Mouse (Mus musculus): ENCODE data around the gene Keg1. TPM values are rescaled to one million over a fixed set of nuclear protein-coding genes. Genes with fewer than 3 reads are reported as not detected.

The Keg1 gene
- polyA plus RNA-seq, 1 experiment from 2014 or later, result not detected

DNA sequence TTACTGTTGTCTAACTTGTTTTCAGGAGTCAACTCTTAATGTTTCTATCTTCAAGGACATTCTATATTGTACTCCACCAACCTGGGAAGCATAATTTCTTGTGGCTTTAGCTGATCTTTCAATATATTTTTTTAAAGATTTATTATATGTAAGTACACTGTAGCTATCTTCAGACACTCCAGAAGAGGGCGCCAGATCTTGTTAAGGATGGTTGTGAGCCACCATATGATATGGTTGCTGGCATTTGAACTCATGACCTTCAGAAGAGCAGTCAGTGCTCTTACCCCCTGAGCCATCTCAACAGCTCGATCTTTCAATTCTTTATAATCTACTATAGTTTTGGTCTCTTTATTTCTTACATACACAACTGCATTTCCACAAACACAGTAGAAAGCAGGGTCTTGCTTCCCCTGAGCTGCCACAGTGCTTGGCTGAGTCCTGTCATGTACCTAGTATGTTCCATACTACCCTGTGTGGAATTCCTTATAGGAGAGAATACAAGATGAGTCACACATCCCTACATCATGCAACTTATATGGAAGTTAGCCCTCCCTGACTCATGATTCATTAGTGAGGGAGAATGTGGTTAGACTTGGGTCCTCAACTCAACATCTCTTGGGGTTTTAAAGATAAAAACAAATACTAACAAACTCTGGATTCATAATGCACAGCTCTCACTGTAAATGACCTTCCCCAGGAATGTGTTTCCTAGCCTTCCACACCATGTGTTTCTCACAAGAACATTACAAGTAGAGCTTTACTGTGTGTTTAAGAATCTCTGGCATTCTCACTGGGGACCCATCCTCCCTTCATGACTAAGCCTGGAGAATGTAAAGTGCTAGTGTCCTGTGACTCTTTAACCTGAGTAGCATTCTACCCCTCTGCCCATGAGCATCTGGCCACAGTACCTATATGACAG lies 66.9 kb downstream of the Keg1 start:
- peaks cover 50% of the 10 kb centered on the region for H3K36me3 ChIP-seq (ENCODE audit: control insufficient read depth, insufficient read depth, low read length)
- no peaks in the 10 kb centered on the region for H3K27me3 ChIP-seq (ENCODE audit: control insufficient read depth, insufficient read depth, low read length)
- no peak for ATAC-seq (ENCODE audit: insufficient number of reproducible peaks, insufficient read depth, low FRiP score, low read depth)
- H3K9me3 ChIP-seq (ENCODE audit: control insufficient read depth, low read length), result no peaks in the 10 kb centered on the region
- H3K9ac ChIP-seq (ENCODE audit: low read length), result no peak overlapping the region
- no peaks in the 10 kb centered on the region for H3K4me1 ChIP-seq (ENCODE audit: control insufficient read depth in 2 of 2, insufficient read depth in 2 of 2, low read length in 2 of 2)
- H3K27ac ChIP-seq (replicated peaks in 1 of 2; ENCODE audit: control insufficient read depth in 1 of 2, insufficient read depth in 1 of 2, low read depth in 2 of 2, low read length in 2 of 2), result no peak overlapping the region
- no peak overlapping the region for H3K4me3 ChIP-seq (ENCODE audit: control insufficient read depth in 1 of 2, insufficient read depth in 1 of 2, low read depth in 1 of 2, low read length in 2 of 2)
- 57% methylated on average over 2 of the region's 2 CpGs for WGBS
- H3K4me2 ChIP-seq (ENCODE audit: low read length), result no peak overlapping the region

DNA sequence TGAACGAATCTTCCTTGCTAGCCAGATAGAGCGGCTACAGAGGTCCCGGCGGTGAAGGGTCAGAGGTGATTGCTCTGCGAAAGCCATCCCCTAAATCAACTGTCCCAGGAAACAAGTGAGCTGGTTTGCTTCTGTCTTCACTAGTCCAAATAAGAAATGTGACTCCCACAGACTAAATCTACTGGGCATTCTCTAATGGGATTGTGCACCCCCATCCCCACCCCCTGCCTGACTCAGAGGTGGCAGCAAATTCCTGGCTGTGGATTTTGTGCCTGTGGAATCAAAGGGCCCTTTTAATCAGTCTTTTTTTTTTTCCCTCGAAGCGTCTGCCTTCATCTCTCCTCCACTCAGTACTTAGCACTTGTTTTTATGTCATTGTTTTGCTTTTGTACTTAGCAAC lies 69.7 kb downstream of the Keg1 start, which contains the start of gene Cntf:
Gene Cntf, minus strand, starts transcription at position 325 of the 400 bp plus-strand sequence.
- ATAC-seq (ENCODE audit: insufficient number of reproducible peaks, insufficient read depth, low FRiP score, low read depth), result no peak
- 70% methylated on average over 7 of the region's 7 CpGs for WGBS
- Histone ChIP-seq H3K27ac (replicated peaks in 1 of 2; ENCODE audit: control insufficient read depth in 1 of 2, insufficient read depth in 1 of 2, low read depth in 2 of 2, low read length in 2 of 2) (no peak within 1 kb of the TSS), H3K36me3 (ENCODE audit: control insufficient read depth, insufficient read depth, low read length) (peaks cover 78% of the 10 kb centered on the region), H3K9ac (ENCODE audit: low read length) (no peak within 1 kb of the TSS), H3K4me2 (ENCODE audit: low read length) (no peak within 1 kb of the TSS), H3K27me3 (ENCODE audit: control insufficient read depth, insufficient read depth, low read length) (no peaks in the 10 kb centered on the region), H3K9me3 (ENCODE audit: control insufficient read depth, low read length) (no peaks in the 10 kb centered on the region), H3K4me1 (ENCODE audit: control insufficient read depth in 2 of 2, insufficient read depth in 2 of 2, low read length in 2 of 2) (no peaks in the 10 kb centered on the region), H3K4me3 (ENCODE audit: control insufficient read depth in 1 of 2, insufficient read depth in 1 of 2, low read depth in 1 of 2, low read length in 2 of 2) (no peak within 1 kb of the TSS)

Other genes starting within 250 kb of the Keg1 start
- 0.95 and 1.2 TPM in 2 replicates for gene Mpeg1, start 235.0 kb upstream of the Keg1 start, polyA plus RNA-seq (2014; fragmentation: Nextera tagmentation; extraction: Ambion mirVana)
- gene Dtx4, start 194.3 kb upstream of the Keg1 start, polyA plus RNA-seq (2014; fragmentation: Nextera tagmentation; extraction: Ambion mirVana), result 1.8 and 2.0 TPM in 2 replicates
- gene Fam111a, start 150.0 kb upstream of the Keg1 start, polyA plus RNA-seq (2014; fragmentation: Nextera tagmentation; extraction: Ambion mirVana), result 16.2 and 19.4 TPM in 2 replicates
- gene Gm4952, start 95.8 kb upstream of the Keg1 start, polyA plus RNA-seq (2014; fragmentation: Nextera tagmentation; extraction: Ambion mirVana), result not detected in 2 replicates
- not detected in 2 replicates for gene Glyat, start 62.5 kb upstream of the Keg1 start, polyA plus RNA-seq (2014; fragmentation: Nextera tagmentation; extraction: Ambion mirVana)
- not detected in 2 replicates for gene Olfr1442, start 25.3 kb upstream of the Keg1 start, polyA plus RNA-seq (2014; fragmentation: Nextera tagmentation; extraction: Ambion mirVana)
- gene Olfr1443, start 17.7 kb upstream of the Keg1 start, polyA plus RNA-seq (2014; fragmentation: Nextera tagmentation; extraction: Ambion mirVana), result not detected in 2 replicates
- gene Cntf, start 69.8 kb downstream of the Keg1 start, polyA plus RNA-seq (2014; fragmentation: Nextera tagmentation; extraction: Ambion mirVana), result 0.41 TPM in 1 of 2 replicates, not detected in the other
- gene Zfp91, start 100.3 kb downstream of the Keg1 start, polyA plus RNA-seq (2014; fragmentation: Nextera tagmentation; extraction: Ambion mirVana), result 9.8 and 10.3 TPM in 2 replicates
- gene Lpxn, start 100.4 kb downstream of the Keg1 start, polyA plus RNA-seq (2014; fragmentation: Nextera tagmentation; extraction: Ambion mirVana), result 0.92 and 2.9 TPM in 2 replicates
- not detected in 2 replicates for gene Gm5244, start 150.9 kb downstream of the Keg1 start, polyA plus RNA-seq (2014; fragmentation: Nextera tagmentation; extraction: Ambion mirVana)
- gene Olfr1444, start 161.5 kb downstream of the Keg1 start, polyA plus RNA-seq (2014; fragmentation: Nextera tagmentation; extraction: Ambion mirVana), result not detected in 2 replicates
- gene Olfr1445, start 188.1 kb downstream of the Keg1 start, polyA plus RNA-seq (2014; fragmentation: Nextera tagmentation; extraction: Ambion mirVana), result not detected in 2 replicates
- not detected in 2 replicates for gene Olfr1446, start 197.7 kb downstream of the Keg1 start, polyA plus RNA-seq (2014; fragmentation: Nextera tagmentation; extraction: Ambion mirVana)
- not detected in 2 replicates for gene Olfr1447, start 208.0 kb downstream of the Keg1 start, polyA plus RNA-seq (2014; fragmentation: Nextera tagmentation; extraction: Ambion mirVana)
- gene Olfr1448, start 228.6 kb downstream of the Keg1 start, polyA plus RNA-seq (2014; fragmentation: Nextera tagmentation; extraction: Ambion mirVana), result not detected in 2 replicates
- not detected in 2 replicates for gene Olfr1449, start 235.1 kb downstream of the Keg1 start, polyA plus RNA-seq (2014; fragmentation: Nextera tagmentation; extraction: Ambion mirVana)